Mouse (Mus musculus) cerebellum, adult 8-10 months (tissue): ENCODE measurements around the gene Pdia4.
"Not testable (repeated sequence)": the region's sequence is repeated elsewhere in the genome, so short reads cannot be mapped to it uniquely, and the experiment has no call there.

Experiments used
- DNase-seq: peaks from one replicate; pipeline ENCODE4 v3.0.0; 2022

Pdia4 gene

GRCm38 (mm10) chr6:47809053-47809452, 4.2 kb downstream of the Pdia4 start:
- no peak for DNase-seq

GRCm38 (mm10) chr6:47808545-47808944, 4.7 kb downstream of the Pdia4 start:
- DNase-seq, result no peak

GRCm38 (mm10) chr6:47807419-47807818, 5.8 kb downstream of the Pdia4 start:
- DNase-seq, result no peak

- no peak for DNase-seq
These were observed 7.7 kb downstream of the Pdia4 start for GRCm38 (mm10) chr6:47805520-47805919.

- peak; percentile 43 for DNase-seq
These were observed 14.2 kb downstream of the Pdia4 start for GRCm38 (mm10) chr6:47799079-47799478.

GRCm38 (mm10) chr6:47794106-47794830, 19.0 kb downstream of the Pdia4 start:
- no peak for DNase-seq

- no peak for DNase-seq
These were observed 19.9 kb downstream of the Pdia4 start for GRCm38 (mm10) chr6:47793284-47793683.

GRCm38 (mm10) chr6:47792533-47792932, 20.7 kb downstream of the Pdia4 start:
- DNase-seq, result no peak

- no peak for DNase-seq
These were observed 22.5 kb downstream of the Pdia4 start for GRCm38 (mm10) chr6:47790745-47791144.

- no peak for DNase-seq
These were observed 24.4 kb downstream of the Pdia4 start for GRCm38 (mm10) chr6:47788821-47789220.

- DNase-seq, result peak; percentile 88
These were observed 25.1 kb downstream of the Pdia4 start for GRCm38 (mm10) chr6:47787941-47788736.

GRCm38 (mm10) chr6:47784707-47785412, 28.4 kb downstream of the Pdia4 start:
- DNase-seq, result no peak

- peak; percentile 59 for DNase-seq
These were observed 31.9 kb downstream of the Pdia4 start for GRCm38 (mm10) chr6:47781091-47781968.

GRCm38 (mm10) chr6:47780576-47781013, 32.6 kb downstream of the Pdia4 start:
- no peak for DNase-seq

GRCm38 (mm10) chr6:47771760-47772159, 41.5 kb downstream of the Pdia4 start:
- DNase-seq, result peak; percentile 43

- peak; percentile 10 for DNase-seq
These were observed 42.1 kb downstream of the Pdia4 start for GRCm38 (mm10) chr6:47771113-47771512.

- peak; percentile 48 for DNase-seq
These were observed 43.4 kb downstream of the Pdia4 start for GRCm38 (mm10) chr6:47769861-47770260.

- DNase-seq, result not testable (repeated sequence)
These were observed 44.7 kb downstream of the Pdia4 start for GRCm38 (mm10) chr6:47768520-47768919.

GRCm38 (mm10) chr6:47767355-47767754, 45.9 kb downstream of the Pdia4 start:
- DNase-seq, result not testable (repeated sequence)

GRCm38 (mm10) chr6:47762686-47763085, 50.5 kb downstream of the Pdia4 start:
- DNase-seq, result not testable (repeated sequence)

GRCm38 (mm10) chr6:47759406-47759805, 53.8 kb downstream of the Pdia4 start:
- DNase-seq, result not testable (repeated sequence)

- DNase-seq, result peak; percentile 96
These were observed 55.4 kb downstream of the Pdia4 start for GRCm38 (mm10) chr6:47757849-47758248.
